Mouse (Mus musculus): ENCODE data around the gene Mcpt1.
"Not testable (repeated sequence)": the region's sequence is repeated elsewhere in the genome, so short reads cannot be mapped to it uniquely, and the experiment has no call there.

- not testable (repeated sequence) for TF ChIP-seq CTCF, POLR2A (IDR thresholded peaks at IDR 0.05; ENCODE audit: extremely low read depth, insufficient read depth, low read length)
Observed at GRCm38 (mm10) chr14:56017671-56018070, at the start of gene Mcpt1.
